Mouse (Mus musculus): ENCODE measurements around the gene Slc38a10.

- TF ChIP-seq POLR2A (IDR thresholded peaks at IDR 0.05; ENCODE audit: borderline replicate concordance, extremely low read depth, insufficient read depth, insufficient read length, poor library complexity, severe bottlenecking) = no peak
- TF ChIP-seq CTCF (IDR thresholded peaks at IDR 0.05; ENCODE audit: borderline replicate concordance, extremely low read depth, insufficient read depth, insufficient read length) = no peak
Measured at GRCm38 (mm10) chr11:120126845-120127244, 24.3 kb downstream of the Slc38a10 start.
